Mouse (Mus musculus): Measurements from ENCODE around the gene Hist2h2ab. TPM values are rescaled to one million over a fixed set of nuclear protein-coding genes. Genes with fewer than 3 reads are reported as not detected.
A peak's percentile ranks its signal among the peaks of the same experiment; 100 is the strongest.
"Not testable (repeated sequence)": the region's sequence is repeated elsewhere in the genome, so short reads cannot be mapped to it uniquely, and the experiment has no call there.

The Hist2h2ab gene
- polyA plus RNA-seq, 1 experiment from 2014 or later, result not detected

DNA sequence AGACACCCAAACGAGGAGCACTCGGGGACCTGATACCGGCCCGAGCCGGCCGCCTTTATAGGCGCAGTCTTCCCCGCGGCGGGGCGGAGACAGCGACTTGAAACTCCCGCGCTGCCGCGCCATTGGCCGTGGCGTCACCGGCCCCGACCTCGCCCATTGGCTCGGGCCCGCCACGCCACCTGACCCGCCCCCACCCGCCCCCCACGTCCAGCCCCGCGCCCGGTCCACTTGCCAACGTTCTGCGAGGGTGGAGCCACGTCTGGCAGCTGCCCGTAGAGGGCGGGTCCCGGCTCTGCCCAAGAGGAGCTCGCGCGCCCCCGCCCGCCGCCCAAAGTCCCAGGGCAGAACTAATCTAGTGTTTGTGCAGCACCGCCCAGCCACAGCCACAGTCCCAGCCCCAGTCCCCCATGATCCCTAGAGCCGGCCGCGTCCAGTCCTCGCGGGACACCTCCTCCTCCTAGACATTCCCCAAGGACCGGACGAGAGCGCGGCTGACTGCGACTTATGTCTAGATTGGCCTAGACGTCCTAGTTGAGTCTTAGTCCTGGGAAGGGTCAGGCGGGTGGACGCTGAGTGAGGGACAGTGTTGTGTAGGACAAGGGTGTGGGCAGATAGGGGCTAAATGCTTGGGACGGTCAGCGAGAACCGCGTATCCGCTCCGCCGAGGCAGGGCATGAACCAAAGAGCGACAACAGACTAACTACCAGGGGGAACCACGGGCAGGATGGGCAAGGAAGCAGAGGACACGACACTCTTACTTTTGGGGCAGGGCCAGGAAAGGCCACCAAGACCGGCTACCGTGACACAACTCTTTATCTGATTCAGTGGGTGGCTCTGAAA lies 19.5 kb downstream of the Hist2h2ab start, which contains the start of gene Hist2h3c2:
Hist2h3c2 (minus strand) TSS at position 174 of the 840 bp plus-strand sequence.
- H3K36me3 ChIP-seq (ENCODE audit: control insufficient read depth, insufficient read depth, low read length); H3K9me3 ChIP-seq (replicated peaks; ENCODE audit: control insufficient read depth, low read length, poor library complexity, severe bottlenecking); H3K27me3 ChIP-seq (ENCODE audit: control insufficient read depth, insufficient read depth, low read depth, low read length); H3K27ac ChIP-seq (ENCODE audit: low read length): not testable (repeated sequence)
- Histone ChIP-seq H3K4me1 (ENCODE audit: control insufficient read depth, insufficient read depth, low read length) (peaks cover 15% of the 10 kb centered on the region), H3K4me2 (ENCODE audit: low read length) (peak within 1 kb of the TSS; percentile 45), H3K4me3 (ENCODE audit: low read depth, low read length) (peak within 1 kb of the TSS; percentile 33), H3K9ac (ENCODE audit: low read depth, low read length) (0 out of 2 replicates have a peak within 1 kb of the TSS, but pooled peaks have one; percentile 41)
- 0% methylated on average over 9 of the region's 68 CpGs for WGBS
- ATAC-seq, result peak; percentile 89

DNA sequence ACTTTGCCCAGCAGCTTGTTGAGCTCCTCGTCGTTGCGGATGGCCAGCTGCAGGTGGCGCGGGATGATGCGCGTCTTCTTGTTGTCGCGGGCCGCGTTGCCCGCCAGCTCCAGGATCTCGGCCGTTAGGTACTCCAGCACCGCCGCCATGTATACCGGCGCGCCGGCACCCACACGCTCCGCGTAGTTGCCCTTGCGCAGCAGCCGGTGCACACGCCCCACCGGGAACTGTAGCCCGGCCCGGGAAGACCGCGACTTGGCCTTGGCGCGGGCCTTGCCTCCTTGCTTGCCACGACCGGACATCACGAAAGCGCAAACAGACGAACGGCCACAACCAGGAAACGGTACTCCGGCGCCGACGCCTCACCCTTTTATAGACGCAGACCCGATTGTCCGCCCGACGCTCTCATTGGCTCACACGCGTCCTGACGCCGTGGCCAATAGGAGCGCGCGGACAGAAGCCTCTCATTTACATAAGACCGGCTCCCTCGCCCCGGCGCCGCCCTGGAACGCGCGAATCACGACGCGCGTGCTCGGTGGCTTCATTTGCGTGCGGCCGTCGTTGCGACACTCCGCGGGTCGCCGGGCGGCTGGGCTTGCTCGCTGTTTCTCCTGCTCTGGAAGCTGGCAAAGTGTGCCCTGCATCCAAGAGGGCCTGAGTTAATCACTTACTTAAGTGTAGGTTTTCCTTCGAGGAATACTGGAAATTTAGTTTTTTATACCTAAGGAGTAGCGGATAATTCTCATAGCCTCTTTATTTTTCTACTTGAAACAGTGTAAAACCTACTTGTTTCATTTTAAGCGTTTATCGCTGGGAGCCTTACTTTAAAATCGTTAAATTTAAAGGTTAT lies 20.5 kb downstream of the Hist2h2ab start, which contains the start of gene Hist2h2aa2:
Hist2h2aa2 (minus strand) TSS at position 328 of the 850 bp plus-strand sequence.
- peak; percentile 90 for ATAC-seq
- not testable (repeated sequence) for H3K36me3 ChIP-seq (ENCODE audit: control insufficient read depth, insufficient read depth, low read length)

DNA sequence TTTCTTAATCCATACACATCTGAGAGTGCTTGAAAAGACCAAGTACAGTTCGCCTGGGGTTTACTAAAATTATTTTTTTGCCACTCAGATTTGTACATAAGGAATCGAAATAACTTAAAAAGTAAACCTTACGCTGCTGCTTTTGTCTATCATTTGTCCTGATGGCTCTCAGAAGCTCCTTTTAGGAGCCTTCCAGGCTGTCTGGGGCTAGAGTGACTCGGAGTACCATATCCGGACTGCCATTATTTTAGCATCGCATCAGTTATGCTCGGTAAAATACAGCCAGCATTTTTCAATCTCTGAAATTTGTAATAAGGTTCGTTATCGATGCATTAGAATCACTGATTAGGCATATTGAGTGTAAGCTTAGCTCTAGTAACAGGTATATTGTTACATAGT lies 21.1 kb downstream of the Hist2h2ab start:
- Histone ChIP-seq H3K9ac (ENCODE audit: low read depth, low read length) (peak overlapping the region; percentile 58), H3K4me1 (ENCODE audit: control insufficient read depth, insufficient read depth, low read length) (peaks cover 21% of the 10 kb centered on the region), H3K27ac (ENCODE audit: low read length) (peak overlapping the region; percentile 82), H3K4me3 (ENCODE audit: low read depth, low read length) (peak overlapping the region; percentile 34; the same call in 1 of the 2 replicates), H3K4me2 (ENCODE audit: low read length) (peak overlapping the region; percentile 56), H3K9me3 (replicated peaks; ENCODE audit: control insufficient read depth, low read length, poor library complexity, severe bottlenecking) (no peaks in the 10 kb centered on the region), H3K36me3 (ENCODE audit: control insufficient read depth, insufficient read depth, low read length) (no peaks in the 10 kb centered on the region), H3K27me3 (ENCODE audit: control insufficient read depth, insufficient read depth, low read depth, low read length) (no peaks in the 10 kb centered on the region)
- no peak for ATAC-seq
- WGBS, result 72% methylated on average over 9 of the region's 9 CpGs

More for the DNA sequence above, 20.5 kb downstream of the Hist2h2ab start, which contains the start of gene Hist2h2aa2:
- H3K9me3 ChIP-seq (replicated peaks; ENCODE audit: control insufficient read depth, low read length, poor library complexity, severe bottlenecking); H3K27me3 ChIP-seq (ENCODE audit: control insufficient read depth, insufficient read depth, low read depth, low read length): not testable (repeated sequence)
- Histone ChIP-seq H3K4me1 (ENCODE audit: control insufficient read depth, insufficient read depth, low read length) (peaks cover 21% of the 10 kb centered on the region), H3K4me3 (ENCODE audit: low read depth, low read length) (peak within 1 kb of the TSS; percentile 34), H3K9ac (ENCODE audit: low read depth, low read length) (peak within 1 kb of the TSS; percentile 58), H3K27ac (ENCODE audit: low read length) (peak within 1 kb of the TSS; percentile 82), H3K4me2 (ENCODE audit: low read length) (peak within 1 kb of the TSS; percentile 56)
- 7% methylated on average over 16 of the region's 85 CpGs for WGBS

DNA sequence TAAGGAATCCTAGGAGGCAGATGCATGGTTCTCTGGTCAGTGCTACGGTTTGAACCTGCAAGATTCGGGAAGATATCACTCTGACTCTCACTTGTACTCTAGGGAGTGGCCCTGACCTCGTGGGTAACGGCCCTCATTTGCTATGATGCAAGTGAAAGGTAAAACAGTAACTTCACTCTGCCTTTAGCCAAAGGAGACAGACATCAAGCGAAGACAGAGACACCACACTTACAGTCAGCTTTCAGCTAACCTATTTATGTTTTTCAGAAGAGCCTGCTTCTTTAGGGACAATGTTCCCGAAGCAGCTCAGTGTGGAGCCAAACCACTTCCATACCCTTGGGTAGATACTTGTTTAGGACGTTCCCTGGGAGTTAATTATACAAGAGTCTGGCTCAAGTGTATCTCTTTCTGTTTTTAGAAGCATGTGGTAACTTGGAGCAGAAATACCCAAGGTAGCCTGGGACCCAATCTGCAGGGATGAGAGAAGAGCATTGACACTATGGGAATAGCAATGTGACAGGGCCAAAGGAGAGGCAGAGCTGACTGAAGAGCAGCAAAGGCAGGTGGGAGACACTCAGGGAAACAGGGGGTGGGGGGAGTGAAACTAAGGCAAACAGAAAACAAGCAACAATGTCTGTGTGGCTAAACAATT lies 24.4 kb downstream of the Hist2h2ab start:
- Histone ChIP-seq H3K4me1 (ENCODE audit: control insufficient read depth, insufficient read depth, low read length) (peaks cover 18% of the 10 kb centered on the region), H3K27ac (ENCODE audit: low read length) (peak overlapping the region; percentile 93), H3K27me3 (ENCODE audit: control insufficient read depth, insufficient read depth, low read depth, low read length) (no peaks in the 10 kb centered on the region), H3K9me3 (replicated peaks; ENCODE audit: control insufficient read depth, low read length, poor library complexity, severe bottlenecking) (no peaks in the 10 kb centered on the region), H3K9ac (ENCODE audit: low read depth, low read length) (no peak overlapping the region), H3K36me3 (ENCODE audit: control insufficient read depth, insufficient read depth, low read length) (no peaks in the 10 kb centered on the region), H3K4me2 (ENCODE audit: low read length) (peak overlapping the region; percentile 68; the same call in 1 of the 2 replicates), H3K4me3 (ENCODE audit: low read depth, low read length) (no peak overlapping the region)
- WGBS, result 86% methylated on average over 7 of the region's 7 CpGs
- ATAC-seq, result no peak

DNA sequence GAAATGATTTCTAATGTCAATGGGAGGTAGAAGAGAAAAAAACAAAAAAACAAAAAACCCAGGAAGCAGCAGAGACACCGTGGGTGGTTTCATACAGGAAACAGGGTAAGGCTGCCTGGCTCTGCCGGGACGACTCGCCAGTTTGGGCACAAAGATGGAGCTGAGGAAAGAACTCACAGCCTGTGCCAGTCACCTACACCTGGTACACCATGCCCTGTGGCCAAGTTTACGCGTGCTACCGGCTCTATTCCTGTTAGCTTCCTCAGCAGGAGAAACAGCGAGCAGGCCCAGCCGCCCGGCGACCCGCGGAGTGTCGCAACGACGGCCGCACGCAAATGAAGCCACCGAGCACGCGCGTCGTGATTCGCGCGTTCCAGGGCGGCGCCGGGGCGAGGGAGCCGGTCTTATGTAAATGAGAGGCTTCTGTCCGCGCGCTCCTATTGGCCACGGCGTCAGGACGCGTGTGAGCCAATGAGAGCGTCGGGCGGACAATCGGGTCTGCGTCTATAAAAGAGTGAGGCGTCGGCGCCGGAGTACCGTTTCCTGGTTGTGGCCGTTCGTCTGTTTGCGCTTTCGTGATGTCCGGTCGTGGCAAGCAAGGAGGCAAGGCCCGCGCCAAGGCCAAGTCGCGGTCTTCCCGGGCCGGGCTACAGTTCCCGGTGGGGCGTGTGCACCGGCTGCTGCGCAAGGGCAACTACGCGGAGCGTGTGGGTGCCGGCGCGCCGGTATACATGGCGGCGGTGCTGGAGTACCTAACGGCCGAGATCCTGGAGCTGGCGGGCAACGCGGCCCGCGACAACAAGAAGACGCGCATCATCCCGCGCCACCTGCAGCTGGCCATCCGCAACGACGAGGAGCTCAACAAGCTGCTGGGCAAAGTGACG lies 25.6 kb downstream of the Hist2h2ab start, which contains the start of gene Hist2h2aa1:
Hist2h2aa1 (plus strand) TSS at position 495 of the 884 bp plus-strand sequence.
- peak within 1 kb of the TSS; percentile 93 for H3K27ac ChIP-seq (ENCODE audit: low read length)
- H3K4me1 ChIP-seq (ENCODE audit: control insufficient read depth, insufficient read depth, low read length), result peaks cover 18% of the 10 kb centered on the region
- peak within 1 kb of the TSS; percentile 68 for H3K4me2 ChIP-seq (ENCODE audit: low read length)
- H3K9me3 ChIP-seq (replicated peaks; ENCODE audit: control insufficient read depth, low read length, poor library complexity, severe bottlenecking); H3K36me3 ChIP-seq (ENCODE audit: control insufficient read depth, insufficient read depth, low read length); H3K27me3 ChIP-seq (ENCODE audit: control insufficient read depth, insufficient read depth, low read depth, low read length): not testable (repeated sequence)
- WGBS, result 1% methylated on average over 23 of the region's 88 CpGs
- peak within 1 kb of the TSS; percentile 42 for H3K4me3 ChIP-seq (ENCODE audit: low read depth, low read length)
- peak; percentile 92 for ATAC-seq
- peak within 1 kb of the TSS; percentile 77 for H3K9ac ChIP-seq (ENCODE audit: low read depth, low read length)

DNA sequence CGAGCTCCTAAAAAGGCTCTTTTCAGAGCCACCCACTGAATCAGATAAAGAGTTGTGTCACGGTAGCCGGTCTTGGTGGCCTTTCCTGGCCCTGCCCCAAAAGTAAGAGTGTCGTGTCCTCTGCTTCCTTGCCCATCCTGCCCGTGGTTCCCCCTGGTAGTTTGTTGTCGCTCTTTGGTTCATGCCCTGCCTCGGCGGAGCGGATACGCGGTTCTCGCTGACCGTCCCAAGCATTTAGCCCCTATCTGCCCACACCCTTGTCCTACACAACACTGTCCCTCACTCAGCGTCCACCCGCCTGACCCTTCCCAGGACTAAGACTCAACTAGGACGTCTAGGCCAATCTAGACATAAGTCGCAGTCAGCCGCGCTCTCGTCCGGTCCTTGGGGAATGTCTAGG lies 26.4 kb downstream of the Hist2h2ab start:
- H3K4me2 ChIP-seq (ENCODE audit: low read length), result 0 out of 2 replicates have a peak overlapping the region, but pooled peaks have one; percentile 31
- peak overlapping the region; percentile 60; the same call in 1 of the 2 replicates for H3K27ac ChIP-seq (ENCODE audit: low read length)
- H3K4me3 ChIP-seq (ENCODE audit: low read depth, low read length), result peak overlapping the region; percentile 31
- WGBS, result 0% methylated on average over 10 of the region's 21 CpGs
- H3K9me3 ChIP-seq (replicated peaks; ENCODE audit: control insufficient read depth, low read length, poor library complexity, severe bottlenecking); H3K36me3 ChIP-seq (ENCODE audit: control insufficient read depth, insufficient read depth, low read length); H3K9ac ChIP-seq (ENCODE audit: low read depth, low read length); H3K27me3 ChIP-seq (ENCODE audit: control insufficient read depth, insufficient read depth, low read depth, low read length): not testable (repeated sequence)
- H3K4me1 ChIP-seq (ENCODE audit: control insufficient read depth, insufficient read depth, low read length), result peaks cover 14% of the 10 kb centered on the region
- ATAC-seq, result peak; percentile 59

DNA sequence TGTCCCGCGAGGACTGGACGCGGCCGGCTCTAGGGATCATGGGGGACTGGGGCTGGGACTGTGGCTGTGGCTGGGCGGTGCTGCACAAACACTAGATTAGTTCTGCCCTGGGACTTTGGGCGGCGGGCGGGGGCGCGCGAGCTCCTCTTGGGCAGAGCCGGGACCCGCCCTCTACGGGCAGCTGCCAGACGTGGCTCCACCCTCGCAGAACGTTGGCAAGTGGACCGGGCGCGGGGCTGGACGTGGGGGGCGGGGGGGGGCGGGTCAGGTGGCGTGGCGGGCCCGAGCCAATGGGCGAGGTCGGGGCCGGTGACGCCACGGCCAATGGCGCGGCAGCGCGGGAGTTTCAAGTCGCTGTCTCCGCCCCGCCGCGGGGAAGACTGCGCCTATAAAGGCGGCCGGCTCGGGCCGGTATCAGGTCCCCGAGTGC lies 26.8 kb downstream of the Hist2h2ab start, which contains the start of gene Hist2h3c1:
Hist2h3c1 (plus strand) TSS at position 259 of the 430 bp plus-strand sequence.
- not testable (repeated sequence) for H3K9me3 ChIP-seq (replicated peaks; ENCODE audit: control insufficient read depth, low read length, poor library complexity, severe bottlenecking); H3K27me3 ChIP-seq (ENCODE audit: control insufficient read depth, insufficient read depth, low read depth, low read length); H3K36me3 ChIP-seq (ENCODE audit: control insufficient read depth, insufficient read depth, low read length); H3K9ac ChIP-seq (ENCODE audit: low read depth, low read length)
- H3K4me2 ChIP-seq (ENCODE audit: low read length), result peak within 1 kb of the TSS; percentile 42
- peak; percentile 90 for ATAC-seq
- H3K4me1 ChIP-seq (ENCODE audit: control insufficient read depth, insufficient read depth, low read length), result peaks cover 13% of the 10 kb centered on the region
- H3K27ac ChIP-seq (ENCODE audit: low read length), result peak within 1 kb of the TSS; percentile 60; the same call in 1 of the 2 replicates
- H3K4me3 ChIP-seq (ENCODE audit: low read depth, low read length), result peak within 1 kb of the TSS; percentile 31
- no CpG with 5 or more reads among the region's 47 CpGs for WGBS
